Mouse (Mus musculus): ENCODE measurements around the gene Sirt3. TPM values are rescaled to one million over a fixed set of nuclear protein-coding genes. Genes with fewer than 3 reads are reported as not detected.
A peak's percentile ranks its signal among the peaks of the same experiment; 100 is the strongest.
"Not testable (repeated sequence)": the region's sequence is repeated elsewhere in the genome, so short reads cannot be mapped to it uniquely, and the experiment has no call there.

Sirt3 gene
- polyA plus RNA-seq, 1 experiment, result 18.4 TPM

- no peak for DNase-seq (ENCODE audit: low read depth, low spot score)
- 58% methylated on average over 10 of the region's 10 CpGs for WGBS
Measured at GRCm38 (mm10) chr7:140900220-140900619, 18.1 kb upstream of the Sirt3 start, which contains the start of gene Cox8b. Gene Cox8b (minus strand): TSS chr7:140900446.

GRCm38 (mm10) chr7:140899121-140899520 is 17.0 kb upstream of the Sirt3 start:
- no peak for DNase-seq (ENCODE audit: low read depth, low spot score)
- WGBS, result 66% methylated on average over 3 of the region's 3 CpGs

- 89% methylated on average over 7 of the region's 7 CpGs for WGBS
Measured at GRCm38 (mm10) chr7:140897863-140898262, 15.8 kb upstream of the Sirt3 start.

GRCm38 (mm10) chr7:140894611-140895010 is 12.5 kb upstream of the Sirt3 start:
- WGBS, result 87% methylated on average over 3 of the region's 3 CpGs
- no peak for DNase-seq (ENCODE audit: low read depth, low spot score)

More at GRCm38 (mm10) chr7:140897863-140898262, 15.8 kb upstream of the Sirt3 start:
- no peak for DNase-seq (ENCODE audit: low read depth, low spot score)

- DNase-seq (ENCODE audit: low read depth, low spot score), result no peak
- WGBS, result 94% methylated on average over 7 of the region's 7 CpGs
Measured at GRCm38 (mm10) chr7:140894031-140894430, 11.9 kb upstream of the Sirt3 start.

GRCm38 (mm10) chr7:140890636-140891035 is 8.5 kb upstream of the Sirt3 start:
- not testable (repeated sequence) for DNase-seq (ENCODE audit: low read depth, low spot score)
- 95% methylated on average over 16 of the region's 16 CpGs for WGBS

- under 1% methylated on average over 12 of the region's 12 CpGs for WGBS
- no peak for DNase-seq (ENCODE audit: low read depth, low spot score)
Measured at GRCm38 (mm10) chr7:140882469-140882803, 327 bp upstream of the Sirt3 start.

GRCm38 (mm10) chr7:140880865-140881515 is 1.1 kb downstream of the Sirt3 start:
- 4% methylated on average over 8 of the region's 8 CpGs for WGBS
- no peak for DNase-seq (ENCODE audit: low read depth, low spot score)

- 58% methylated on average over 3 of the region's 3 CpGs for WGBS
- DNase-seq (ENCODE audit: low read depth, low spot score), result no peak
Measured at GRCm38 (mm10) chr7:140880419-140880818, 1.7 kb downstream of the Sirt3 start.

GRCm38 (mm10) chr7:140879355-140879754 is 2.8 kb downstream of the Sirt3 start:
- 83% methylated on average over 7 of the region's 7 CpGs for WGBS
- no peak for DNase-seq (ENCODE audit: low read depth, low spot score)

- DNase-seq (ENCODE audit: low read depth, low spot score), result no peak
- WGBS, result 84% methylated on average over 6 of the region's 6 CpGs
Measured at GRCm38 (mm10) chr7:140877364-140877763, 4.7 kb downstream of the Sirt3 start.

GRCm38 (mm10) chr7:140874224-140874623 is 7.9 kb downstream of the Sirt3 start:
- 87% methylated on average over 4 of the region's 4 CpGs for WGBS

GRCm38 (mm10) chr7:140864761-140865160 is 17.3 kb downstream of the Sirt3 start:
- DNase-seq (ENCODE audit: low read depth, low spot score), result no peak
- 92% methylated on average over 12 of the region's 12 CpGs for WGBS

More at GRCm38 (mm10) chr7:140874224-140874623, 7.9 kb downstream of the Sirt3 start:
- DNase-seq (ENCODE audit: low read depth, low spot score), result no peak

- DNase-seq (ENCODE audit: low read depth, low spot score), result no peak
- 77% methylated on average over 5 of the region's 5 CpGs for WGBS
Measured at GRCm38 (mm10) chr7:140860728-140861127, 21.4 kb downstream of the Sirt3 start.

- DNase-seq (ENCODE audit: low read depth, low spot score), result no peak
- 79% methylated on average over 6 of the region's 6 CpGs for WGBS
Measured at GRCm38 (mm10) chr7:140859997-140860396, 22.1 kb downstream of the Sirt3 start.

- 93% methylated on average over 8 of the region's 8 CpGs for WGBS
- DNase-seq (ENCODE audit: low read depth, low spot score), result no peak
Measured at GRCm38 (mm10) chr7:140858746-140859145, 23.4 kb downstream of the Sirt3 start.

- DNase-seq (ENCODE audit: low read depth, low spot score), result no peak
- 16% methylated on average over 40 of the region's 40 CpGs for WGBS
Measured at GRCm38 (mm10) chr7:140857550-140858505, 24.3 kb downstream of the Sirt3 start, which contains the start of gene Bet1l. Gene Bet1l (minus strand): TSS chr7:140857577.

GRCm38 (mm10) chr7:140856785-140857549 is 25.1 kb downstream of the Sirt3 start, which contains the start of gene Ric8a:
Gene Ric8a (plus strand): TSS chr7:140856957.
- WGBS, result under 1% methylated on average over 50 of the region's 50 CpGs

GRCm38 (mm10) chr7:140855860-140856784 is 26.0 kb downstream of the Sirt3 start, which contains the start of gene Gm45785:
Gene Gm45785 (minus strand): TSS chr7:140856331.
- DNase-seq (ENCODE audit: low read depth, low spot score), result peak; percentile 92
- WGBS, result under 1% methylated on average over 51 of the region's 51 CpGs

More at GRCm38 (mm10) chr7:140856785-140857549, 25.1 kb downstream of the Sirt3 start, which contains the start of gene Ric8a:
- peak; percentile 73 for DNase-seq (ENCODE audit: low read depth, low spot score)
